Mouse (Mus musculus) heart, postnatal 0 days (tissue): ENCODE measurements around the gene Prkab2.
A peak's percentile ranks its signal among the peaks of the same experiment; 100 is the strongest.

Experiments
- CTCF ChIP-seq: IDR thresholded peaks from 2 replicates; pipeline ENCODE4 v1.5.1; 2016; ENCODE audit warnings: antibody characterized with exemption, control low read depth, low read depth
- EP300 ChIP-seq: IDR thresholded peaks from 2 replicates; pipeline ENCODE4 v1.6.1; 2016; ENCODE audit warnings: antibody characterized with exemption, low read depth

GRCm38 (mm10) chr3:97609845-97610410, 48.1 kb upstream of the Prkab2 start, which contains the start of gene Chd1l:
- TF ChIP-seq EP300 (no peak), CTCF (peak; percentile 88)
